Mouse (Mus musculus) granulocyte monocyte progenitor cell, adult 5-6 weeks (primary cell): ENCODE measurements around the gene Tubg2. TPM values are rescaled to one million over a fixed set of nuclear protein-coding genes. Genes with fewer than 3 reads are reported as not detected.
"Not testable (repeated sequence)": the region's sequence is repeated elsewhere in the genome, so short reads cannot be mapped to it uniquely, and the experiment has no call there.

ENCODE experiments used
- ATAC-seq: replicated peaks from 2 replicates; pipeline ENCODE4 v1.8.0; 2016; ENCODE audit warnings: mild to moderate bottlenecking, moderate TSS enrichment, inconsistent platforms; ENCODE audit not compliant: poor library complexity, severe bottlenecking
- total RNA-seq, 2 experiments: library from RNA; stranded (forward) in 1 of 2; stranded (reverse) in 1 of 2; fragments of 200-712, 200-1000 nt in 1 of 2; fragments of >200 nt in 1 of 2; fragmentation: Nextera tagmentation in 1 of 2; gene quantifications; 2 replicates each; pipeline ENCODE4 v1.2.3; 2014 to 2017

The Tubg2 gene
- total RNA-seq, 2 experiments from 2014 or later, result not detected

DNA sequence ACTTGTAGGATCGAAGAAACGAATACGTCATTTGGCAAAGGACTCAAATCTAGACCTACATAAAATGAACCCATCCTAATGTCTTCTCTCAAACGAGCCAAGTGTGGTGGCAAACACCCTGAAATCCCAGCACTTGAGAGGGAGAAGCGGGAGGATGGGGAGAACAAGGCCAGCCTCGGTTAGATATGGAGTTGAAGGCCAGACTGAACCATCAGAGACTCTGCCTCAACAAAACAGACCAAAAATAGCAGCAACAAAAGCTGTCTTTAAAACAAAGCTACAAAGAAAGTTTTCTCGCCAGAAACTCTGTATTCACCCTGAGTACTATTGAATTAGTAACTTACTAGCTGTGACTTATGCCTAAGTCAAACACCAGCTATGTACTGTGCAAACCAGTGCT lies 18.7 kb upstream of the Tubg2 start:
- no peak for ATAC-seq

DNA sequence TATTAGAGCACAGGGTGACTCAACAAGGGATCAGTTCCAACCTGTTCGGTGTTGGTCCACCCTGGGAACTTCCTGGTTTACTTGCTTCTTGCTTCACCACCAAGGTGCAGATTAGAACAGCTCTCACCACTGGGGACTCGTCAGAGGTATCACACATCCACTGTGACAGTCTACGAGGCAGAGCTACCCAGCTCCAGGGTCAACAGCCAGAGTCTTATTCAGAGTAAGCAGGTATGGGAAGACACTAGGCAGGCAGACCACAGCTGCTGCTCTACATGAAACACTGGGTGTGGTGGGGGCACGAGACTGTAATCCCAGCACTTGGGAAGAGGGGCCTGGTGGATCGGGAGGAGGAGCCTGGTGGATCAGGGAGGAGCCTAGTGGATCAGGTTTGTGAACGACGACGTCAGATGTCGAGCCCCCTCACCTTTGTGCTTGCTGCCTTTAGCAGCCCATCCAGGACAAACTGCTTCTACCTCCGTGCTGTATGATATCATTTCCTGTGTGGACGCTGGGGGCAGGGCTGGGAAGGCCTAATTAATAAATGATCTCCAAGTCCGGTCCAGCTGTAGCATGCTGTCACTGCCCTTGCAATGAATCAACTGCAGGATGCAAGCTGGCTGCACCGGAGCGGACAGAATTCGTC lies 17.0 kb upstream of the Tubg2 start:
- peak; percentile 53 for ATAC-seq

DNA sequence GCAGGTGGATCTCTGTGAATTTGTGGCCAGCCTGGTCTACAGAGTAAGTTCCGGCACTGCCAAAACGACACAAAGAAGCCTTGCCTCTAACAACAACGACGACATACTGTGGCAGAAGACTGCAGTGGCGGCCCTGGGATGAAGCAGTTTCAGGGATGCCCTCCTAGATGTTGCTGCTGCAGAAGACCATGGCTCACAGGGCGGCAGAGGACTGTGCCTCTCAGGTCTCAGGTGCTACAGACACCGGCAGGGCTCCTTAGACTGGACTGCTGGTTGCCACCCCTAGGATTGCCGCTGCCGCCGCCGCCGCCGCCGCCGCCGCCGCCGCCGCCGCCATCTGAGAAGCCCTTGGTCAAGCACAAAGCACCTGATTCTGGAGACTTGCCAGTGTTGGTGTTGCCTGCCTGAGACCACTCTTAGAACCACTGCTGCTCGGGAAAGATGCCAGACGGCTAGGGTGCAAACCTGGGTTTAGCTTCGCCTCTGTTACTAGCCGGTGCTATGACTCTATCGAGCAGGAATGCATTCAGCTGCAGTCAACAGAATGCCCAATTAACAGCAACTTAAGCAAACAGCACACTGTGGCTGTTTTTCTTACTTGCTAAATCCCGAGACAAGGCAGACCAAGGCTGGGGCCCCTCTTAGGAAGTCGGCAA lies 15.4 kb upstream of the Tubg2 start:
- no peak for ATAC-seq

DNA sequence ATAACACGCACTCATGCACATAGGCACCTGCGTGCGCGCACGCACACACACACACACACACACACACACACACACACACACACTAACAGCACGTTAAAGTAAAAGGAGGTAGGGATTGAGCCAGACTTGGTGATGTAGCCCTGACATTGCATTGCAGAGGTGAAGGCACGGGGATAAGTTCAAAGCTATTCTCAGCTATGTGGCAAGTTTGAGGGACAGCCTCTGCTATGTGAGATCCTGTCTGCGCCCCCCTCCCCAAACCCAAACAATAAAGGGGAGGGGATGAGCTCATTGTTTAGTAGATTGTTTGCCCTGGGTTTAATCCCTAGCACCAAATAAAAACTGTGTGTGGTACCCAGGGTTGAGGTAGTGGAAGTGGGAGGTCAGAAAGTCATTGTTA lies 14.6 kb upstream of the Tubg2 start:
- no peak for ATAC-seq

DNA sequence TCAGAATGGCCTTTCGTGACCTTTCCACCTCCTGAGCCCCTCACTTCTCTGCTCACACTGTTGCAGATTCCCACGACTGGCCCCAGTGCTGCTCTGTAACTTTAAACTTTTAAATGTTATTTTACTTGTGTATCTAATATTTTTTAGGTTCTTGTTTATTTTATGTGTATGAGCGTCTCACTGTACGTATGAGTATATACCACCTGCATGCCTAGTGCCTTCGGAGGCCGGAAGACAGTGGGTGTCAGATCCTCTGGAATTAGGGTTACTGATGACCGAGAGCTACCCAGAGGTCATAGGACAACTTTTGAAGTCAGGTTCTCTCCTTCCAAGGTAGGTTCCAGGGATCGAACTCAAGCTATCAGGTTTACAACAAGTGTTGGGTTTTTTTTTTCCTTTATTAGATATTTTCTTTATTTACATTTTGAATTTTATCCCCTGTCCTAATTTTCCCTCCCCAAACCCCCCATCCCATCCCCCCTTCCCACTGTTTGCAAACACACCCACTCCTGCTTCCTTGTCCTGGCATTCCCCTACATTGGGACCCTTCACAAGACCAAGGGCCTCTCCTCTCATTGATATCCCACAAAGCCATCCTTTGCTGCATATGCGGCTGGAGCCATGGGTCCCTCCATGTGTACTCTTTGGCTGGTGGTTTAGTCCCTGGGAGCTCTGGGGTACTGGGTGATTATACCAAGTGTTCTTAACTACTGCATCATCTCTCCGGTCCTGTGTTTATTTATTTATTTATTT lies 13.3 kb upstream of the Tubg2 start:
- no peak for ATAC-seq

DNA sequence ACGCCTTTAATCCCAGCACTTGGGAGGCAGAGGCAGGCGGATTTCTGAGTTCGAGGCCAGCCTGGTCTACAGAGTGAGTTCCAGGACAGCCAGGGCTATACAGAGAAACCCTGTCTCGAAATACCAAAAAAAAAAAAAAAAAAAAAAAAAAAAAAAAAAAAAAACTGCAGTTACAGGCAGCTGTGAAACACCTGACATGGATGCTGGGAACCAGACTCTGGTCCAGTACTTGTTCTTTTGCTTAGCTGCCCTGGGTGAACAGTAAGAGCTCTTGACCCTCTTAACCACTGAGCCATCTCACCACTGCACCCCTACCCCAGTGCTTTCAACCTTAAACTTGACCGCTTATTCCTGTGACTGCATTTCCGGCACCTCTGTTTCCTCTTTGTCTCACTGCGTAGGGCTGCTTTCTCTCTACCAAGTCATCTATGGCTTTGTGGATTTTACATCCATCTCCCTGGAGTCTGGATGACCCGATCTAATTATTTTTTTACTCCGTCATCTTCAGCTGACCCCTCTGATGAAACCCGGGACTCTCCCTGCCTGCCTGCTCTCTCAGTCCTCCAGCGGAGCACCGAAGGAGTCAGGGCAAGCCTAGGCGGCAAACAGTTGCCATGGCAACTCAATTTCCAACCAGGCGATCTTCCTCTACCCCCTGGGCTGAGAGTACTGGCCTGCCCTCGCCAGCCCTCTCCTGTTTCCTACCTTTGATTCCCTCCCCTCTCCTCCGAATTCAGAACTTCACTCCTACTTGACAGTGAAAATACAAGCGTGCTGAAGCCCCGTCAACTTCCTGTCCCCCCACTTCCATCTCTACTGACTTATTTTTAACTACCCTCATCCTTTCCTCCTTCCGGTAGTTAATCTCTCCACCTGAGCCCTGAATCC lies 12.1 kb upstream of the Tubg2 start:
- ATAC-seq, result peak; percentile 66

DNA sequence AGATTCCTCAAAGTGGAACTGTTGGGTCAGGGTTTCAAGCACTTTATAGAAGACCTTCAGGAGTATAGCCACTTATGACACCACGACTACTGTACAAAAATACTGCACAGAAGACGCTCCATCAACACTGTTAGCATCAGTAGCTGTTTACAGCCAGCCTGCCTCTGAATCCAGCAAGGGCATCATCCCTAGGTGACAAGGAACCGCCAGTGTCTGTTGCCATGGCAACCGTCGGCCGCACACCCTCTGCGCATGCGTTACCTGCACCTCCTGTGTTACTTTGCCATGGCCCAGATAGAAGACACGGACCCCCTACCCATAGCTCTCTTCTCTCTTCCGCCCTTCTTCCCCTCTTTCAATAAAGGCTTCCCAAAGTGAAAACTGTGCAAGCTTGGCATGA lies 9.3 kb upstream of the Tubg2 start:
- ATAC-seq, result no peak

DNA sequence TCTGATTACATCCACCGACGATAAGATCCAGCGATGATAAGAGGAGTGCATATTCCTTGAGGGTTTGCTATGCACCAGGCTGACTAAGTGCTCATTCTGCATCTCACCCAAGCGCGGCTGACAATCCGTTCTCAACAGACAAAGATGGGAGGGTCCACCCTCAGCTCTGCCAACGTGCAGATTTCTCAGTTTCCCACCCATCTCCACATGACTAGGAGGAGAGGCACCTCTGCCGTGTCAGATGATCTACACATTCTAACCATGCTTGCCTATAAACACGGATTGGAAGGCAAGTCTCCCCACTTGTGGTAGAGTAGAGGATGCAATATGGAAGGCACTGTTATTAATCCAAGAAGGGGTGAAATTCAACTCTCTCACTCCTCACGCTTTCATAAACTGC lies 7.0 kb upstream of the Tubg2 start:
- no peak for ATAC-seq

DNA sequence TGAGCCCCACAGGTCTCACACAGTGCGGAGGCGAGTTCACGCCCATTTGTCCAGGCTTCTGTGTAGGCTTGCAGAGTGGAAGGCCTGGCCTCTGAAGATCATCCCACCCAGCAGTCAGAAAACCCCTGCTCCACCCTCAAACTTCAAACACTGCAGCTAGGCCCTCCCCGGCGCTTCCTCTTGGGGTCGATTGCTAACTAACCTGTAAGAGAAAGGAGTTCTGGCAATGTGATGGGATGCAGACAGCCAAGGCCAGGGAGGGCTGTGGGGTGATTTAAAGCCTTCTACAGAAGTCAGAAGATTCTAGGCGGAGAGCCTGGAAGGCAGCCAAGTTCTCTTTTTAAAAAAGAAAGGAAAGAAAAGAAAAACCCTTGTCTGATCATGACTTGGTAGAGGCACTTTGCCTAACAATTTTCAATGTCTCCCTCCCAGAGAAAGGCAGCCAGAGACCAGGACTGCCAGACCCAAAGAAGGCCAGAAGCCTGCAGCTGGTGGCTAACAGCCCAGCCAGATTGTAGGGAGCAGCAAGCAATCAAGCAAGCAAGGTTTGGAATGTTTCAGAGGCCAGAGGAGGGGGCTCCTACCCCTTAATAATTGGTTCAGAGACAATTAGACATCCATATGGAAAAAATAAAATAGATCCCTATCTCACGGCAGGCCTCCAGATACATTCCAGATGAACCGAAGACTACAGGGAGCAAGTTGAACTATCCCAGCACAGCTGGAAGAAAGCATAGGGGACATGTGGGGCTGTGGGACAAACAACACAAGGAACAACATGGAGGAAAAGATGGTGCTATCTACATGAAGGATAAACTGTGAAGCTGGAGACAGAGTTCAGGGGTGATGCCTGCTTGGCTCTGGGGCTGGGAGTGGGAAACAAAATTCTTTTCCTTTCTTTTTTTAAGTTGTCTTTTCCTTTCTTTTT lies 6.3 kb upstream of the Tubg2 start:
- no peak for ATAC-seq

DNA sequence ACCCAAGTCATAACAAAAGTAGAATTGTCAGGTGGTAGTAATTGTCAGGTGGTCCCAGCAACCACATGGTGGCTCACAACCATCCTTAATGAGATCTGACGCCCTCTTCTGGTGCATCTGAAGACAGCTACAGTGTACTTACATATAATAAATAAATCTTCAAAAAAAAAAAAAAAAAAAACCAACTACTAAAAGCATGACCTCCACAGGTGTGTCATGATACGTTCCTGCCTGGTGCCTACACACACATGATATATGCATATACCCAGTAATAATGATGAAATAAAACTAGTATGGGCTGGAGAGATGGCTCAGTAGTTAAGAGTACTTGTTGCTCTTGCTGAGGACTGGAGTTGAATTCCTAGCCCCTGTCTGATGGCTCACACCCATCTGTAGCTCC lies 4.6 kb upstream of the Tubg2 start:
- ATAC-seq, result no peak

DNA sequence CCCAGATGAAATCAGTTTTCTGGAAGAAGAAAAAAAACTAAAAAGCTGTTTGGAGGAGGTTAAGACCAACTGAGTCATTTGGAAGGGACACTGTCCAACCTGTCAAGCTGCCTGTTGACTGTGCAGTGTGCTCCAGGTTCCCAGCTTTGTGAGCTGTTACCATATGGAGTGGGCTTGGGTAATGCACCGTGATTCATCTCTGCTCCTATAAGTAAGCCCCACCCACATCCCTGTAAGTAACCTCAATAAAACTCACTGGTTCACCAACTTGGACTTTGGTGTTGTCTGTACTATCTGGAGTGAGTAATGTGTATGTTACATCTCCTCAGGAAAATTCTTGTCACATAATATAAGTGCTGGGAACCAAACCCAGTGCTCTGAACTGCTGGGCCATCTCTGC lies 2.9 kb upstream of the Tubg2 start:
- no peak for ATAC-seq

DNA sequence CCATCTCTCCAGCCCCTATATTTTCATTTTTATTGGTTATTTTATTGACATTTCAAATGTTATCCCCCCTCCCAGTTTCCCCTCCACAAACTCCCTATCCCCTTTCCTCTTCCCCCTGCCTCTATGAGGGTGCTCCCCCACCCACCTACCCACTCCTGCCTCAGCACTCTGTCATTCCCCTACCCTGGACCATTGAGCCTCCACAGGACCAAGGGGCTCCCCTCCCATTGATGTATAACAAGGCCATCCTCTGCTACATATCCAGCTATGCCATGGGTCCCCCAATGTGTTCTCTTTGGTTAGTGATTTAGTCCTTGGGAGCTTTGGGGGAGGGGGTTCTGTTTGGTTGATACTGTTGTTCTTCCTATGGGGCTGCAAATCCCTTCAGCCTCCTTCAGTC lies 1.1 kb upstream of the Tubg2 start:
- ATAC-seq, result no peak

DNA sequence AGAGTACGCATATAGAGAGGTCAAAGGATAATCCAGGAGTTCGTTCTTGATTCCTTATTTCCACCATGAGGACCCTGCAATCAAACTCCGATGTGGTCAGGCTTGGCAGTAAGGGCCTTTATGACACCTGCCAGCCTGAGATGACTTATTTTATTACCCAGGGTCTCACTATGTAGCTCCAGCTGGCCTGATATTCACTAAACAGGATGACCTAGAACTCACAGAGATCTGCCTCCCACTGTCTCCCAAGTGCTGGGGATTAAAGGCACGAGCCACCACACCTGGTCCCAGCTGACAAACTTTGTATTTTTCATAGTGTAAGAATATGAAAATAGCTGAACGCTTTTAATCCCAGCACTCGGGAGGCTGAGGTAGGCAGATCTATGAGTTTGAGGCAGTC lies 556 bp upstream of the Tubg2 start:
- no peak for ATAC-seq

DNA sequence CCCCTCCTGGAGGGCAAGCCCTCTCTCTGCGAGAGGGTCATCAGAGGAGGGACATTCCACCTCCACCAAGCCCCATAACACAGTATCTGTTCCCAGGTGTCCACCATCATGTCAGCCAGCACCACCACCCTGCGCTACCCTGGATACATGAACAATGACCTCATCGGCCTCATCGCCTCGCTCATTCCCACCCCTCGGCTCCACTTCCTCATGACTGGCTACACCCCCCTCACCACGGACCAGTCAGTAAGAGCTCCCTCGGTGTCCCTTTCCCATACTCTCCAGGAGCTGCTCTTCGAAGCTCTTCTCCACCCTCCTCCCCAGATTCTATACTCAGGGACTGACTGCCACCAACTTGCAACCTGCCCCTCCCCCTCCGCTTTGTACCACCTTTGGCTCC lies 4.4 kb downstream of the Tubg2 start:
- peak; percentile 23; the same call in 1 of the 2 replicates for ATAC-seq

DNA sequence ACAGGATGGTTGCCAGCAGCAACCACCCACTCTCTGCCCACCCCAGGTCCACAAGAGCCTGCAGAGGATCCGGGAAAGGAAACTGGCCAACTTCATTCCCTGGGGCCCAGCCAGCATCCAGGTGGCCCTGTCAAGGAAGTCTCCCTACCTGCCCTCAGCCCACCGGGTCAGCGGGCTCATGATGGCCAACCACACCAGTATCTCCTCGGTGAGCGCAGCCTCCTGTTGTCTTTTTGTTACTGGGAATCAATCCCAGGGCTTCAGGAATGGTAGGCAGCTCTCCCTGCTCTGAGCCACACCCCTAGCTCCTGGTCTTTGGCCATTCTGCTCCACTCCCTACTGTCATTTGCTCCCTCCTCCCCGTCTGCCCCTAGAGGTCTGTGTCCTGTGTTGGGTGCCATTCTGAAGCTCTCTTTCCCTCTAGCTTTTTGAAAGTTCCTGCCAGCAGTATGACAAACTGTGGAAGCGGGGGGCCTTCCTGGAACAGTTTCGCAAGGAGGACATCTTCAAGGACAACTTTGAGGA lies 5.3 kb downstream of the Tubg2 start:
- not testable (repeated sequence) for ATAC-seq

DNA sequence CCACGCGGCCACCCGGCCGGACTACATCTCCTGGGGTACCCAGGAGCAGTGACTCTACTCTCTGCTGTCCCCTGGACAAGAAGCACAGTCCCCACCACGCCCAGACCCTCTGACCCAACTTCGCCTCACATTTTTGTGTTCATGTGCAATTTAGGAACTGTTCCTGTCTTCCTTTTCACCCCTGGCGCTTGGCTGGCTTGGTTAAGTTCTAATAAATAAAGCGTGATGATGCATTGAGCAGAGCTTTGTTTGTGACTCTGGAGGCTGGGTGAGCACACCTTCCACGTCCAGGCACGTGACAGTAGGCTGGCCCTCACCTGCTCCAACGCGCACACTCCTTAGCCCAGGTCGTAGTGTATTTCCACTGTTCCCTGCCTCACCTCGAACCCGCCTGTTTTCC lies 5.8 kb downstream of the Tubg2 start:
- ATAC-seq, result no peak

DNA sequence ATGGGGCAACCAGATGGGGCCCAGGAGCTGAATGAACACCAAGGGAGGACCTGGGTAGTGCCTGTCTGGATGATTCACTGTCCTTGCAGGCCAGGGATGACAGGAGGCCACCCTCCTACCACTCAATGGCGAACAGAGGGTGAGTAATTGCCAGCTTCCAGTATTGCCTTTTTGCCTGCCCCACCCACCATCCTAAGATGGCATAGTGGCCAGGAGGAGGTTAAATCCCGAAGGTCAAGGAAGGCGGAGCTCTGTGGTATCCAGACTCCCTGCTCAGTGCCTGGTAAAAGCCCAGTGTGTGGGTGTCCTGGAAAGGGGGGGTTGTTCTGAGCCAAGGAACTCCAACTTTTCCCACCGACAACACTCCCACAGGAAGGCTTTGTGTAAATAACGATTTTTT lies 6.6 kb downstream of the Tubg2 start:
- ATAC-seq, result no peak

DNA sequence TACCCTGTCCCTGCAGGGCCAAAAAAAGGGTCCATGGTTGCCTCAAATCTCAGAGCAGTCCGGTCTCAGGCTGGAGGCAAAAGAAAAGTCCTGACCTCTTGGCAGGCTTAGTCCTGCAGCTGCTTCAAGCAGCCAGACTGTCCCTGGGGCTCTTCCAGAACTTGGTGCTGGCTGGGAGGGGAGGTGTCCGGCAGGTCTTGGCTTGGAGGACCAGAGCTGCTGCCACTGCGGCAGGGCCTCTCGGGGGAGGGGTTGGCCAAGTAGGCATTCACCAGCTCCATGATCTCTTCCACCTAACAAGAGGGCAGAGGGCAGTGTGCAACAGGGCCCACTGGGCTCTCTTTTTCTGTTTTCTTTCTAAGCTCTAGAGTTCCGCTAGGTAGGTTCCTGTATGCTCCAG lies 7.1 kb downstream of the Tubg2 start:
- ATAC-seq, result no peak
